Mouse (Mus musculus) adrenal gland, adult 18-20 months (tissue): ENCODE results near the gene Dstn. TPM values are rescaled to one million over a fixed set of nuclear protein-coding genes. Genes with fewer than 3 reads are reported as not detected.

ENCODE experiments used
- DNase-seq, 2 experiments: peaks; one replicate each; pipeline ENCODE4 v3.0.0; 2021 to 2022; ENCODE audit warnings: low spot score in 2 of 2
- total RNA-seq, 2 experiments: library from RNA; stranded (reverse); gene quantifications; 1 replicate in 1 of 2; 2 replicates in 1 of 2; pipeline ENCODE4 v1.2.3; 2021

Gene Dstn
- total RNA-seq, 2 experiments from 2014 or later = 183 to 264 TPM

GRCm38 (mm10) chr2:143951546-143952315 is 36.6 kb downstream of the Dstn start:
- peak in 1 of 2 experiments; percentile 14 for DNase-seq

DNA sequence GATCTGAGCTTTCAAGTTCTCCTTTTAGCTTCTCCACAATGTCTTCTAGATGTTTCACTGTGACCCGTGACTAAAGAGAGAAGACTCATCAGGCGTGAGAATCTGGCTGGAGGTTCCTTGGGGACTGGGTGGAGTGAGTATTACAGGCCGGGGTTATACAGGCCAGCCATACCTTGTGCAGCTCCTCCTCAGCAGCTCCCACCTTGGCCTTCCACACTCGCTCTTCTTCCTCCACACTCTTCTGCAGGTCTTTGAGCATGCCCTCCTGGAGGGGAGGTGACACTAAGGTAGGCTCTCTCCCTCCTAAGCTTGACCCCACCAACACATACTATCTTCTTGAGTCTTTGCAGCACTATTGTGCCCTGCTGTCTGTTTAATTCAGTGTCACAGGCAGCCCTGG is 38.8 kb downstream of the Dstn start:
- peak in 1 of 2 experiments; percentile 5 for DNase-seq

GRCm38 (mm10) chr2:143955004-143955403 is 39.9 kb downstream of the Dstn start:
- peak in 1 of 2 experiments; percentile 17 for DNase-seq

DNA sequence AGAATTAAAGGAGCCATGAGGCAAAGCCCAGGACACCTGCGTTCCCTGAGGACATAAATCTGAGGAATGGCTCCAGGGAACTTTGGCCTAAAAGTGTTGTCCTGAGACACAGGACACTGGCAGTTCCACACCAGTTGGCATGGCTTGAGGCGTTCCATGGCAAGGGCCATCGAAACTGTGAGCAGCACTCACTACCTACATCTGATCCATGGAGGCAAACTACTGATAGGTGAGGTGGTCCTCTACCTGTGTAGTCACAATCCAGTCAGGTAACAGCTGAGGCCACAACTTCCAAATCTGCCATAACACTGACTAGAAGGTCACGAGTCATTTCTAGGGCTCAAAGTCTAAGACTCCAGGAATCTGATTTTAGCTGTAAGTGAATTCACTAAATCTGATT is 40.6 kb downstream of the Dstn start:
- DNase-seq = no peak

GRCm38 (mm10) chr2:143962192-143962591 is 47.1 kb downstream of the Dstn start:
- DNase-seq = no peak

GRCm38 (mm10) chr2:143963318-143963717 is 48.2 kb downstream of the Dstn start:
- DNase-seq = no peak

GRCm38 (mm10) chr2:143969260-143969659 is 54.1 kb downstream of the Dstn start:
- DNase-seq = no peak

DNA sequence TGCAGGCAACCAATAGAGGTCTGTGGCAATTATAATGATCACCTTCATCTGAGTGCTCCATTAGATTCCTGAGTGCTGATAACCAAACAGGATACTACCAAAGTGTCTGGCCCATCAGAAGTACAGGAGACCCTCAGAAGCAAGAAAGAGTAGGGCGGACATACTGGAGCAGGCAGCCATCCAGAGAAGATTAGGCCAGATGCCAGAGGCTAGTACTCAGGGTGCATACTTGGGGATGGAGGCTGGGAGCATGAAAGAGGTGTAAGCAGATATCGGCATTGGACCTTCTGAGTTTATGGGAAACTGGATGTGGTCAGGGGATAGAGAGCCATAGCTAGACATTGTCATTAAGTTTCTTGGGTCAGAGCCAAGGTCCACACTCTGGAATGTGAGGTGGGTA is 55.7 kb downstream of the Dstn start:
- DNase-seq = no peak

GRCm38 (mm10) chr2:143971887-143972286 is 56.8 kb downstream of the Dstn start:
- DNase-seq = no peak

DNA sequence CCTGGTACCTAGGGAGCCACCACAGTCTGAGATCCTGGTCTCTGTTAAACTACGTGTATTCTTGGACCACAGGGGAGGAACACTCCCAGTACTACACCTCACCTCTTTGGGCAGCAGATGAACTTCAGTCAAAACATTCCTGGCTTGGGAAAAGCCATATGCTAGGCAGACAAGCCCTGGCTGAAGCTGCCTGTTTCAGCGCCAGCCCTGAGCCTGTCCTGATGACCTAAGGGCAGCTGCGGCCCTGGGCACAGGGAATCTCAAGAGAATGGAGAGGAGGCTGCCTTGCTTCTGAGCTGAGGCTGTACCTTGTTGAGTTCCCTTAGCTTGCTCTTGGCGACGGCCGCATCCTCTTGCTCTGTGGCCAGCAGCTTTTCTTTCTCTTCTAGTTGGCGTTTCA is 58.0 kb downstream of the Dstn start:
- no peak for DNase-seq

DNA sequence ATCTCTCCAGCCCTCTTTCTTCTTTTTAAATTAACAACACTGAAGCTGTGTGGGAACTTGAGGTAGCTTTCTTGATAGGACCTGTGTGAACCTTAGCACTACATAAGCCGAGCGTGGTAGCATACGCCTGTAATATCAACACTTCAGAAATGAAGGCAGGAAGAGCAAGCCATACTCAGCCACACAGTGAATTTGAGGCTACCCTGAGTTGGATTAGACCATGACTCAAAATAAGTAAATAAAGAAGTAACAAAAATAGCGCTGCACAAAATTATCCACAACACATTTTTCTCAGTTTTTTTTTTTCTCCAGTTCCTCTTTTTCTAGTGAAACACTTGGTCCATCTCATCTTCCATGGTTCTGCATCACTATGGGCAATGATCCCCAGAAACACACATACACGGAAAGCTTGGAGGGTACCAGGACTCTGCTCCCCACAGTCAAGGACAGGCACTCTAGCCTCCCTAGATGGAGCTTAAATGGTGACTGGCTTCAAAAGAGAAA is 60.1 kb downstream of the Dstn start:
- DNase-seq = no peak

GRCm38 (mm10) chr2:143978444-143979147 is 63.5 kb downstream of the Dstn start:
- DNase-seq = no peak

DNA sequence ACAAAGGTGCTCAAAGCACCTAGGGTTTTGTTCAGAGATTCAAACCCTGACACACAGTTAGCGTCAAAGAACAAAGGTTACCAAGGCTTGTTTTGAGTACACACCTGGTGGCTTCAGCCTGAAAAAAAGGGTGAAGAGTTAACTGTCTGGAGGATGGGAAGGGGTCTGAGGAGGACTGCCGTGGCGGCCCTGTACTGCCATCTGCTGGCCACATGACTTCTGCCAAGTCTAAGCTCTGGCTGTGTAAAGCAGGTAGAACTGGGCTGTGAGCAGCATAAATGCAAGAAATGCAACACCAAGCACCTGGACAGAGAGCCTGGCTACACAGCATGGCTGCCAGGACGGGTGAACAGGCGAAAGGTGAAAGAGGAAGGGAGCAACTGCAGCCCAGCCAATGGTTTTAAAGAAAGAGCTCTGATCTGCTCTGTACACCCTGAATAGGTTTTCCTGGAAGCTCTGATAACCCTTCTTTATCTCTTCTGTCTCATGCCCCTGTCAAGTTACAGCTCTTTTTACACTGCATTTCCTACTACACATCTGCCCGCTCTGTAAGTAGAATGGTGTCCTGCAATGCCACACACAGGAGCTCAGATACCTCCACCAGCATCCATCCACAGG is 65.8 kb downstream of the Dstn start:
- peak; percentile 44 to 58 for DNase-seq

DNA sequence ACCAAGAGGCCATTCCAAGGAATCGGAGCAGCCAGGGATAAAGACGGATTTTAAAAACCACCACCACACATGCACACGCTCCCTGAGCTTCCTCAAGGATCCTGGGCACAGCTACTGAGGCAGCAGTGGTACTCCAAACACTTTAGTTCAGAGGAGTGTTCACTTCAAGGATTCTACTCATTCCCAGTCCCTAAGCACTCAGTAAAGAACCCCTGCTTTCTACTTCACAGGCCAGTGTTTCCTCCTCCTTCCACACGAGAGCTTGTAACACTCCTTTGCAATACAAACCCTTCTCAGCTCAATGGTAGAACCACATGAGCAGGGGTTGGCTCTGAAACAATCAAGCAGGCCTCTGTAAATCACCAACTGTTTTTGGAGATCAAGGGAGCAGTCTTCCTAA is 67.0 kb downstream of the Dstn start:
- no peak for DNase-seq

DNA sequence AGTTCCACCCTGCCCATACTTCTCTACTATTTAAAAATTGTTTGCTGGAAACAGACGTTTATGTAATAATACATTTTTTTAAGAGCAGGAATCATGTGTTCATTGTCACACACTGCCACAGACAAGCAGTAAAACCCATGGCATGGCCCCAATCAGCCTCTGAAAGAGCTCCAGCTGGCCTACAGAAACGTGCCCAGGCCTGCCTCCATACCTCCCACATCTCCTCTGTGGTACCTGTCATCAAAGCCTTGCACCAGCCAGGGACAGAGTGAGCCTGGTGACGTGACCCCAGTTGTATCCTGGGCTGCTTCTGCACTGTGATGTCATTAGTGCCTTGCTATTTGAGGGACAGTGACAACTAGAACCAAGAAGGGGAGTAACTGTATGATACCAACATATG is 67.8 kb downstream of the Dstn start:
- DNase-seq = peak in 1 of 2 experiments; percentile 16

DNA sequence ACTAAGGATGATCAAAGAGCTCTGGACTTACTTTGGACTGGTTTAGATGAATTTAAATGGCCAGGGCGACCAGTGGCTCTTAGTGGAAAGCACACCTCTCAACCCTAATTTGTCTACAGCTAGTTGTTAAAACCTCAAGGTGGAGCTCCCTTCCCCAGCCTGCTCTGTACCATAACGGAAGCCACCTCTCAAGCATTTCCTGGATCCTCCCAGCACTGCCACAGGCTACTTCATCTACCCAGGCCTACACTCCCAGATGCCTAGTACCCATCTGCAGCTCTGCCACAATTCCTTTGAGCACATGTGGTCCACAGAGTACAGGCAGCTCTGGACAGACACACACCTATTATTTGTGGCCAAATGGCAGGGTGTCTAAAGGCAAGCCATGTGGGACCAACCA is 68.4 kb downstream of the Dstn start:
- peak in 1 of 2 experiments; percentile 15 for DNase-seq

DNA sequence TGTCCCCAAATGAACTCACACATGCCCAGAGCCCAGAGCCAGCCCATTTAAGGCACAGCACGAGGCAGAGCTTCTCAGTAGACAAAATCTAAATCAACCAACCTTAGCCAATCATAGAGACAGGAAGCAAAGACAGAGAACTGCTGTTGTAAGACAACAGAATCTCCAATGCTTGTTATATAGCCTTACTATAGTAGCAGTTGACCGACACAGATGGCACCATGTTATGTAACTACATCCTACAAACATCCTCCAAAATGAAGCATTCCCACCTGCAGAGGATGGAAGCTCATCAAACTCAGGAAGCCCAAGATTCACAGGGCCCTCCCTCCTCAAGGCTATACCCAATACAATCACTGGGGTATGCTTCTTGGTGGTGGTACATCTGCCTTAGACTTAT is 72.4 kb downstream of the Dstn start:
- DNase-seq = no peak

GRCm38 (mm10) chr2:143988016-143988415 is 72.9 kb downstream of the Dstn start:
- no peak for DNase-seq

DNA sequence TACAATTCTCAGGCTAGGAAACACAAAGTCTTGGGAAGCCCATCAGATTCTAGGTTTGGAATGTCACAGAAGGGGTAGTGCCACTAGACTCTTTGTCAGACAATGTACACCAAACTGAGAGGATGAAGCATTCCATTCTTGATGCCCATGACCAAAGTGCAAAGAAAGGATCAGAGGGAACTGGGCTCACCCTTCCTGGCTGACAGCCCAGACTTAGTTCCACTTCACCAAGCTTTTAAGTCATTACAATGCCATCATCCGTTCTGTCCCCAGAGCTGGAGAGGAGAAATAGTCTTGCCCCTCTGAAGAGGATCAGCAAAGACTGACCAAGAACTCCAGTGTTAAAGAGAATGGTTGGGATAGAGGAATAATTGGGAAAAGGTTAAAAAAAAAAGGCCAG is 75.9 kb downstream of the Dstn start:
- no peak for DNase-seq

DNA sequence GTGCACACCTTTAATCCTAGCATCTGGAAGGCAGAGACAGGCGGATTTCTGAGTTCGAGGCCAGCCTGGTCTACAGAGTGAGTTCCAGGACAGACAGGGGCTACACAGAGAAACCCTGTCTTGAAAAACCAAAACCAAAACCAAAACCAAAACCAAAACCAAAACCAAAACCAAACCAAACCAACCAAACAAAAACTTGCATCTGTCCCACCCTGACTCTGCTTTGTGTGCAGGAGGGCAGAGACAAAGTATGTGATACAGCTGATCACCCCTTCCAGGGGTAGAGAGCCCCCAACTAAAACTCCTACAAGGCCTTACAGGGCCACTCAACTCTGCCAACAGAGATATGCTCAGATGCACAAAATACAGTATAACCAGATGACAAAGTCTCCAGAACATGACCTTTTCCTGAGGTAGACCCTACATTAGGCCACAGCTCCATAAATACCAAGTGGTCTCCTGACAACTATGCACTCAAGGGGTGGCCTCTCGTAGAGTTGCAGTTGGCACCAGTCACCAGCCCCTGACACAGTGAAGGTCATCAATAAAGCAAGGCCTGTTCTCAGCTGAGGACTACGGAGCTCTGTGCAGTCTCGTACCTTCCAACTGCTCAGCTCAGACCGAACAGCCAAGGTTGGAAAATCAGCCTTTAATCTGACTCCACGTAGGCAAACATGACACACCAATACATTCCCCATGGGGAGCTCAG is 77.0 kb downstream of the Dstn start:
- DNase-seq = no peak
